Mouse (Mus musculus) heart, adult 2 months (tissue): ENCODE data around the gene Arl5b.

ENCODE experiments used
- CTCF ChIP-seq: fragments of 200-600 bp; IDR thresholded peaks from 2 replicates; pipeline ENCODE4 v1.8.1; 2022; ENCODE audit warnings: antibody characterized with exemption, mild to moderate bottlenecking, moderate library complexity
- EP300 ChIP-seq: fragments of 200-500 bp; IDR thresholded peaks from 2 replicates; pipeline ENCODE4 v1.6.1; 2011; ENCODE audit warnings: low read depth, low read length, control low read depth; ENCODE audit not compliant: insufficient read depth
- POLR2A ChIP-seq: fragments of 200-500 bp; IDR thresholded peaks from 2 replicates; pipeline ENCODE4 v1.6.1; 2011; ENCODE audit warnings: mild to moderate bottlenecking, low read depth, low read length, control low read depth; ENCODE audit not compliant: insufficient read depth

DNA sequence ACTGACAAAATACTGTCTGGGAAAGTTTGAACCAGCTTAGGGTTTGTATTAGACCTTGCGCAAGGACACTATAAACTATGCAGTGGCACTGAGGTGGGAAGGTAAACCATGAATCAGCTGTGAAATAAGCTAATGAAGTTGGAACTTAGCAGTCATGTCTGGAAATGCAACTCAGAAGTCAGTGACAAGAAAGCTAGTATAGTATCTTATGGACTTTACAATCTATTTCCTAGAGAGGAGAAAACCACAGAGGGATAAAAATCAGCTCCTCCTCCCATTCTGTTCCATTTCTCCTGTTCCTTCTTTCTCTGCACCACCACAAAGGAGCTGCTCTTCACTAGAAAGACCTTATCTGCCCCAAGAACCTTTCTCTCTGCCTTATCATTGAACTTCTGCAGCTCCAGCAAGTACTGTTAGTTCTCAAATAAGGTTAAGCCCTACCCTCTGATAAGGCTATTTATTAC lies 72.1 kb downstream of the Arl5b start:
- no peak for TF ChIP-seq EP300
- TF ChIP-seq CTCF = no peak
- TF ChIP-seq POLR2A = no peak
